Mouse (Mus musculus): Measurements from ENCODE around the gene Brpf1. TPM values are rescaled to one million over a fixed set of nuclear protein-coding genes. Genes with fewer than 3 reads are reported as not detected.
"Not testable (repeated sequence)": the region's sequence is repeated elsewhere in the genome, so short reads cannot be mapped to it uniquely, and the experiment has no call there.

Brpf1 gene
- polyA plus RNA-seq, 1 experiment from 2014 or later = 14.3 TPM

- ATAC-seq (ENCODE audit: low read depth) = peak; percentile 98
- Histone ChIP-seq H3K4me1 (ENCODE audit: control insufficient read depth, insufficient read depth, low read length) (peaks cover 4% of the 10 kb centered on the region; the same call in 1 of the 2 replicates), H3K36me3 (ENCODE audit: control insufficient read depth, insufficient read depth, low read length) (peaks cover 26% of the 10 kb centered on the region), H3K4me2 (ENCODE audit: low read depth, low read length) (peak within 1 kb of the TSS; percentile 93), H3K27ac (ENCODE audit: low read depth, low read length) (peak within 1 kb of the TSS; percentile 82), H3K9me3 (ENCODE audit: control insufficient read depth, low read length) (no peaks in the 10 kb centered on the region), H3K4me3 (ENCODE audit: low read depth, low read length) (peak within 1 kb of the TSS; percentile 44), H3K27me3 (ENCODE audit: control insufficient read depth, insufficient read depth, low read length) (no peaks in the 10 kb centered on the region), H3K9ac (replicated peaks; ENCODE audit: low read depth, low read length) (peak within 1 kb of the TSS; percentile 69)
- under 1% methylated on average over 52 of the region's 52 CpGs for WGBS
Observed at GRCm38 (mm10) chr6:113326533-113327315, 19.8 kb downstream of the Brpf1 start, which contains the start of gene Ogg1. Gene Ogg1 (plus strand): TSS chr6:113326972.

GRCm38 (mm10) chr6:113329396-113329795 is 22.5 kb downstream of the Brpf1 start:
- 81% methylated on average over 1 of the region's 1 CpGs for WGBS
- Histone ChIP-seq H3K9ac (replicated peaks; ENCODE audit: low read depth, low read length) (no peak overlapping the region), H3K9me3 (ENCODE audit: control insufficient read depth, low read length) (no peaks in the 10 kb centered on the region), H3K36me3 (ENCODE audit: control insufficient read depth, insufficient read depth, low read length) (peaks cover 9% of the 10 kb centered on the region), H3K27me3 (ENCODE audit: control insufficient read depth, insufficient read depth, low read length) (no peaks in the 10 kb centered on the region), H3K27ac (ENCODE audit: low read depth, low read length) (no peak overlapping the region), H3K4me3 (ENCODE audit: low read depth, low read length) (no peak overlapping the region), H3K4me1 (ENCODE audit: control insufficient read depth, insufficient read depth, low read length) (peaks cover 4% of the 10 kb centered on the region; the same call in 1 of the 2 replicates), H3K4me2 (ENCODE audit: low read depth, low read length) (no peak overlapping the region)
- no peak for ATAC-seq (ENCODE audit: low read depth)

- no peak overlapping the region for H3K27ac ChIP-seq (ENCODE audit: low read depth, low read length)
- no peak overlapping the region for H3K4me2 ChIP-seq (ENCODE audit: low read depth, low read length)
- H3K36me3 ChIP-seq (ENCODE audit: control insufficient read depth, insufficient read depth, low read length) = peaks cover 12% of the 10 kb centered on the region; the same call in 1 of the 2 replicates
- no peak overlapping the region for H3K9ac ChIP-seq (replicated peaks; ENCODE audit: low read depth, low read length)
- no peak overlapping the region for H3K4me3 ChIP-seq (ENCODE audit: low read depth, low read length)
- 71% methylated on average over 2 of the region's 2 CpGs for WGBS
- no peaks in the 10 kb centered on the region for H3K9me3 ChIP-seq (ENCODE audit: control insufficient read depth, low read length)
- no peak for ATAC-seq (ENCODE audit: low read depth)
- H3K4me1 ChIP-seq (ENCODE audit: control insufficient read depth, insufficient read depth, low read length) = peaks cover 4% of the 10 kb centered on the region; the same call in 1 of the 2 replicates
- H3K27me3 ChIP-seq (ENCODE audit: control insufficient read depth, insufficient read depth, low read length) = no peaks in the 10 kb centered on the region
Observed at GRCm38 (mm10) chr6:113330547-113330946, 23.6 kb downstream of the Brpf1 start.

GRCm38 (mm10) chr6:113331721-113332120 is 24.8 kb downstream of the Brpf1 start:
- no peak overlapping the region for H3K27ac ChIP-seq (ENCODE audit: low read depth, low read length)
- peaks cover 4% of the 10 kb centered on the region; the same call in 1 of the 2 replicates for H3K4me1 ChIP-seq (ENCODE audit: control insufficient read depth, insufficient read depth, low read length)
- no peaks in the 10 kb centered on the region for H3K9me3 ChIP-seq (ENCODE audit: control insufficient read depth, low read length)
- no peaks in the 10 kb centered on the region for H3K27me3 ChIP-seq (ENCODE audit: control insufficient read depth, insufficient read depth, low read length)
- peaks cover 21% of the 10 kb centered on the region; the same call in 1 of the 2 replicates for H3K36me3 ChIP-seq (ENCODE audit: control insufficient read depth, insufficient read depth, low read length)
- no peak for ATAC-seq (ENCODE audit: low read depth)
- no peak overlapping the region for H3K4me2 ChIP-seq (ENCODE audit: low read depth, low read length)
- no peak overlapping the region for H3K4me3 ChIP-seq (ENCODE audit: low read depth, low read length)
- H3K9ac ChIP-seq (replicated peaks; ENCODE audit: low read depth, low read length) = no peak overlapping the region
- 93% methylated on average over 11 of the region's 11 CpGs for WGBS

GRCm38 (mm10) chr6:113332734-113333133 is 25.8 kb downstream of the Brpf1 start:
- H3K27ac ChIP-seq (ENCODE audit: low read depth, low read length); H3K4me3 ChIP-seq (ENCODE audit: low read depth, low read length); H3K4me2 ChIP-seq (ENCODE audit: low read depth, low read length); H3K9me3 ChIP-seq (ENCODE audit: control insufficient read depth, low read length); H3K4me1 ChIP-seq (ENCODE audit: control insufficient read depth, insufficient read depth, low read length); H3K27me3 ChIP-seq (ENCODE audit: control insufficient read depth, insufficient read depth, low read length); H3K9ac ChIP-seq (replicated peaks; ENCODE audit: low read depth, low read length); ATAC-seq (ENCODE audit: low read depth): not testable (repeated sequence)
- H3K36me3 ChIP-seq (ENCODE audit: control insufficient read depth, insufficient read depth, low read length) = peaks cover 21% of the 10 kb centered on the region; the same call in 1 of the 2 replicates
- WGBS = 76% methylated on average over 6 of the region's 6 CpGs

- Histone ChIP-seq H3K4me3 (ENCODE audit: low read depth, low read length) (no peak overlapping the region), H3K9ac (replicated peaks; ENCODE audit: low read depth, low read length) (no peak overlapping the region), H3K36me3 (ENCODE audit: control insufficient read depth, insufficient read depth, low read length) (peaks cover 25% of the 10 kb centered on the region; the same call in 1 of the 2 replicates), H3K4me2 (ENCODE audit: low read depth, low read length) (no peak overlapping the region), H3K9me3 (ENCODE audit: control insufficient read depth, low read length) (no peaks in the 10 kb centered on the region), H3K27ac (ENCODE audit: low read depth, low read length) (peak overlapping the region; percentile 62), H3K27me3 (ENCODE audit: control insufficient read depth, insufficient read depth, low read length) (no peaks in the 10 kb centered on the region), H3K4me1 (ENCODE audit: control insufficient read depth, insufficient read depth, low read length) (no peaks in the 10 kb centered on the region; the same call in 1 of the 2 replicates)
- peak; percentile 82; the same call in 1 of the 2 replicates for ATAC-seq (ENCODE audit: low read depth)
- 55% methylated on average over 14 of the region's 14 CpGs for WGBS
Observed at GRCm38 (mm10) chr6:113333137-113333950, 26.4 kb downstream of the Brpf1 start.

GRCm38 (mm10) chr6:113334216-113334615 is 27.3 kb downstream of the Brpf1 start:
- peaks cover 33% of the 10 kb centered on the region for H3K36me3 ChIP-seq (ENCODE audit: control insufficient read depth, insufficient read depth, low read length)
- no peak for ATAC-seq (ENCODE audit: low read depth)
- WGBS = 80% methylated on average over 6 of the region's 6 CpGs
- H3K27ac ChIP-seq (ENCODE audit: low read depth, low read length) = no peak overlapping the region
- H3K4me3 ChIP-seq (ENCODE audit: low read depth, low read length) = no peak overlapping the region
- H3K4me1 ChIP-seq (ENCODE audit: control insufficient read depth, insufficient read depth, low read length) = no peaks in the 10 kb centered on the region; the same call in 1 of the 2 replicates
- no peak overlapping the region for H3K4me2 ChIP-seq (ENCODE audit: low read depth, low read length)
- H3K27me3 ChIP-seq (ENCODE audit: control insufficient read depth, insufficient read depth, low read length) = no peaks in the 10 kb centered on the region
- no peaks in the 10 kb centered on the region for H3K9me3 ChIP-seq (ENCODE audit: control insufficient read depth, low read length)
- no peak overlapping the region for H3K9ac ChIP-seq (replicated peaks; ENCODE audit: low read depth, low read length)

GRCm38 (mm10) chr6:113336852-113337620 is 30.1 kb downstream of the Brpf1 start:
- H3K4me2 ChIP-seq (ENCODE audit: low read depth, low read length) = no peak overlapping the region
- H3K4me3 ChIP-seq (ENCODE audit: low read depth, low read length) = no peak overlapping the region
- H3K27ac ChIP-seq (ENCODE audit: low read depth, low read length) = no peak overlapping the region
- peaks cover 6% of the 10 kb centered on the region; the same call in 1 of the 2 replicates for H3K4me1 ChIP-seq (ENCODE audit: control insufficient read depth, insufficient read depth, low read length)
- no peak for ATAC-seq (ENCODE audit: low read depth)
- H3K27me3 ChIP-seq (ENCODE audit: control insufficient read depth, insufficient read depth, low read length) = no peaks in the 10 kb centered on the region
- H3K9me3 ChIP-seq (ENCODE audit: control insufficient read depth, low read length) = no peaks in the 10 kb centered on the region
- no peak overlapping the region for H3K9ac ChIP-seq (replicated peaks; ENCODE audit: low read depth, low read length)
- H3K36me3 ChIP-seq (ENCODE audit: control insufficient read depth, insufficient read depth, low read length) = peaks cover 39% of the 10 kb centered on the region
- 66% methylated on average over 8 of the region's 8 CpGs for WGBS

Measured in neural tube, embryonic 14.5 days (tissue).